Mouse (Mus musculus) ovary, postnatal 14 days (tissue): ENCODE results near the gene Oxsr1.
"Not testable (repeated sequence)": the region's sequence is repeated elsewhere in the genome, so short reads cannot be mapped to it uniquely, and the experiment has no call there.

Source experiments
- DNase-seq: peaks from one replicate; pipeline ENCODE4 v3.0.0; 2022; ENCODE audit warnings: low spot score

The Oxsr1 gene

DNA sequence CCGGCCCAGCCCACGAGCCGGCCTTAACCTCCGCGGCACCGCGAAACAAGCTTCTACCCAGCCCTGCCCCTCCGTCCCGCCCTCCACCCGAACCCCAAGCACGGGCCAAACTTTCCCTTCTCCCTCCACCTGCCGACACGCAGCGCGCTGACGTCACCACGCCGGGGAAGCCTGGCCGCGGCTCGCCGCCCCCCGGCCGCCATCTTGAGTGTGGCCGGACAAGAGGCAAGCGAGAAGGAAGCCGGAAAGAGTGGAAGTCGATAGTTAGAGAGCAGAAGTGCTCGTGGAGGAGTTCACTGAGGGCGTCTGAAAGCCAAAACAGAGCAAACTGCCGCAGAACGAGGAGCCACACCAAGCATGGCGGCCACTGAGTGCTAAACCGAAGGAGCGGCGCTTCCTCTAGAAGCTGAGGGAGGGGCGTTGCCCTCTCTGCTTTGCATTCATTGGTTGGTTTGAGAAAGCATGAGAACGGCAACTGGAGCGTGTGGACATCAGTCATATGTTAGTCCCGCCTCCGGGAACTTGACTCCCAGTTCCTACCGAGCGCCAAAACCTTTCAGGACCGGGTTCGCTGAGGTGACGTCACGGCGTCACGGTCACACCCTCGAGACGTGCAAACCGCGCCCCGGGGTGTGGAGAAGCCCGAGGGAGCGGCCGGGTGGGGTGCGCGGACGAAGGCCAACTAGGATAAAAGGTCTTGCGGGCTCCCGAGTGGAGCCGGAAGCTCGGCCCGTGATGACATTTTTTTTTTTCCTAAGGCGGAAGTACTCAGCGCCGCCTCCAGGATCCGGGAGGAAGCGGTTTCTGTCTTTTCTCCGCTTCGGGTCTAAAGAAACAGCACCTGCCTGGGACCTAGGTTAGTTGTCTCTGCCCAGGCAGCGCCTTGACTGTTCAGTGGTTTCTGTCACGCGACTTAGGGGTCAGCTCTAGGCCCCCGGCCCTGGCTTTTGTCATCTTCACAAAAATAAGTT lies at the start of gene Oxsr1:
TSS of gene Oxsr1 (minus strand) at position 139 of the 971 bp plus-strand sequence.
- peak; percentile 96 for DNase-seq

DNA sequence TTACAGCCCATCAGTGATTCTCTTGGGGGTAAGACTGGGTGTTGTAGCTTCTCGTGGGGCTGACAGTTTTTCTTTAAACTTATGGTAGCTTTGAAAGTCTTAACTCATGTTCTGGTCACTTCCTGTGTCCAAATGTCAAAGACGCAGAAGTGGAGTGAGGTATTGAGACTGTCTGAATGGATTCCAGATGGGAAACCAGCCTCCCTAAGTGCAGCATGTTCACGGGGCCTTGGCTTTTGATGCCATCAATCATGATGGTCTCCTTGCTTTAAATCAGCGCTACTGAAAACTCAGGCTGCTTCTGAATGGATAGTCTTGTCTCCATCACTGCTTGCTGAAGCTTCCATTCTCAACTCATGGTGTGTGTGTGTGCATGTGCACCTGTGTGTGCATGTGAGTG lies 49.0 kb upstream of the Oxsr1 start:
- no peak for DNase-seq

DNA sequence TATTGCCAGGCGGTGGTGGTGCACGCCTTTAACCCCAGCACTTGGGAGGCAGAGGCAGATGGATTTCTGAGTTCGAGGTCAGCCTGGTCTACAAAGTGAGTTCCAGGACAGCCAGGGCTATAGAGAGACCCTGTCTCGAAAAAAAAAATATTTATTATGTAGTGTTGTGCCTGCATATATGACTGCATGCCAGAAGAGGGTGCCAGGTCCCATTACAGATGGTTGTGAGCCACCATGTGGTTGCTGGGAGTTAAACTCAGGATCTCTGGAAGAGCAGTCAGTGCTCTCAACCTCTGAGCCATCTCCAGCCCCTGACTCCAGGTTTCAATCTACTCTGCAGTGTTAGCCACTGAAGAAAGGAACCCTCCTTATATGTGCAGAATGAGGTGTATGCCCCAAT lies 48.5 kb upstream of the Oxsr1 start:
- not testable (repeated sequence) for DNase-seq

DNA sequence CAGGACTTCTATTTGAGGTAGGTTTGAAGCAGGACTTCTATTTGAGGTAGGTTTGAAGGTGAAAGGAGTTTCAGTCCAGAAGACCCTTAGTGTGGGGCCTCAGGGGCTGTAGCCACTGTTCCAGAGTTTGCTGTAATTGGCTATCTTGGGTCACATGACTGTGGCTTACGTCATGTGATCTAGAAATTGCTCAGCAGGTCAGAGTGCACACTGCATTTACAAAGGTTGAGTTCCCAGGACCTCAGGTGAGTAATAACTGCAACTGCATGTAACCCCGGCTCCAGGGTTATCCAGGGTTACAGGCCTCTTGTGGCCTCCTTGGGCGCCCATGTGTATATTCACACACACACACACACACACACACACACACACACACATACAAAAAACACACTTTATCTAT lies 46.1 kb upstream of the Oxsr1 start:
- DNase-seq = no peak

DNA sequence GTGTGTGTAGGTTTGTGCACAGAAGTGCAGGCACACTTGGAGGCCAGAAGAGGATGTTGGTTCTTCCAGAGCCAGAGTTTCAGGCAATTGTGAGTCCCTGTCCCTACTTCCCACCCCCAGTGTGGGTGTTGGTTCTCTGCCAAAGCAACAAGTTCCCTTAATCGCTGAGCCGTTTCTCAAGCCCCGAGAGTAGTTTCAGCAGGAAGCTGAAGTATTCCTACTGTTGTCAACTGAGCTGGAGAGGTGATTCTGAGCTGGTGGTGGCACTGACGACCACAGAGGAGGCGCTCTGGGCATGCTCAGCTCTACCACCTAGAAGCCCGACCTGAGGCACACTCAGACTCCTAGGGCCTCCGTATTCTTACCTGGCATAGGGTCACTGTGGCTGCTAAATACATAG lies 43.1 kb upstream of the Oxsr1 start, which contains the start of gene Slc22a14:
TSS of gene Slc22a14 (minus strand) at position 270 of the 400 bp plus-strand sequence.
- no peak for DNase-seq

DNA sequence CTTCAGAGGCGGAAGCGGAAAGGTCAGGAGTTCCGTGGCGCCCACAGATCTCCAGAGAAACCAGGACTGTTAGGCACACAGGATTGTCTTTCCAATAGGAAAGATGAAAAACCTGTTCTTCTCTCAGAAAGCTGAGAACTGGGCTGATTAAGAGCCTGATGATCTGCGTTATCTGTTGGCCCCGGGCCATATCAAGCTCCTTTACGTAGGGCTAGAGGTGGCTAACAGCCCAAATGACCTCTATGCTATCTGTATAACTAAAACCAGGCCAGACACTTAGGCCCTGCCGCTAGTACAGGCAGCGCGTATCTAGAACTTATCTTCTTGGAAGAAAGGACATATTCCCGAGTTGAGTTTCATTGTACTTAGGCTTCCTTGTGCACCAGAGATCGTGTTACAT lies 41.0 kb upstream of the Oxsr1 start:
- no peak for DNase-seq

DNA sequence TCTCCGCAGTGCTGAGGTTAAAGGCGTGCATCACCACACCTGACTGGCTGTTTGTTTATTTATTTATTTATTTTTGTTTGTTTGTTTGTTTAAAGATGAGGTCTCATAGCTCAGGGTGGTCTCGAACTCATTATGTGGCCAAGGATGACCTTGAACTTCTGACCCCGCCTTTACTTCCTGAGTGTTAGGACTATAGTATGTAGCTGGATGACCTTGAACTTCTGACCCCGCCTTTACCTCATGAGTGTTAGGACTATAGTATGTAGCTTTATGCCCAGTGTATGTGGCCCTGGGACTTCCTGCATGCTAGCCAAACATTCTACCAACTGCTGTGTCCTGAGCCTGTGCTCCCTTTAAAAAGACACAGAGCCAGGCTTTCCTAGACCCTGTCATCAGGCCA lies 39.2 kb upstream of the Oxsr1 start:
- no peak for DNase-seq

DNA sequence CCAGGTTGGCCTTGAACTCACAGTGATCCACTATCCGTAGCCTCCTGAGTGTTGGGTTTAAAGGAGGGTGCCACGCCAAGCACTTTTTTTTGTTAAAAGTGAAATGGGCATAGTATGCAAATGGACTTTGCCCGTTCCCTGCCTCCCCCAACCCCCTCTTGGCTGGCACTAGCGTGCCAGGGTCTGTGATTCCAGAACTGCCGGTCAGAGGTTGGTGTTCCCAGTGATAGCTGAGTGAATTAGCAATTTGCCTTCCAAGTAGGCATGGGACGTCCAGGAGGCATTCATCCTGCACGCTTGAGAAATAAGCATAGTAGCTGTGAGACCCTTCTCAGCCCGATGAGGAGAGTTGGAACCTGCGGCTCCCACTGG lies 35.8 kb upstream of the Oxsr1 start:
- DNase-seq = no peak

DNA sequence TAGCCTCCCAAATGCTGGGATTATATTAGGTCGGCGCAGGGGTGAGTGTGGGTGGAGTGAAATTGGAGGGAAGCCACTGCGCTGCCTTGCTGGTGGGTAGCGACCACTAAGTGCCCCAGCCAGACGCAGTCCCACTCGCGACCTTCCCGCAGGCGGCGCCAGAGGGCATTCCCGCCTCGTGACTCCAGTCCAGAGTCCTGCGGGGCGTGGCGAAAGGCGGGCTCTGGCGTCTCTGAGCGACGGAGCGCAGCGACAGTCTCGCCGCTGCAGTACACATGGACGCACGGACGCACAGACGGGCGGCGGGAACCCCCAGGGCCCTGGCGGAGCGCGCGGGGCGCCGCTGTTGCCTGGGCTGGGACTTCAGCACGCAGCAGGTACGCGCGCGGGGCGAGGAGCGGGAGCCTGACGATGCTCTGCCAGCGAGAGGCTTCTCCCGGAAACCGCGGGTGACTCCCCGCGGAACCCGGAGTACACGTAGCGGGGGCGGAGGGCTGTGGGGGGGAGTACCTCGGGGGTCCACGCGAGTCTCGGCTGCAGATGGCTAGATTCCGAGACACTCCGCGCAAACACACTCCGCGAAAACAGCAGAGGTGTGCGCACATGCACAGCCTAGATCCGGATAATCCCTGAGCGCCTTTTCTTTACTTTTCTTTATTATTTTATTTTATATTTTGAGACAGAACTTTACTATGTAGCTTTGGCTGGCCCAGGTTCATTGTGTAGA lies 35.3 kb upstream of the Oxsr1 start, which contains the start of gene Xylb:
TSS of gene Xylb (plus strand) at position 51 of the 727 bp plus-strand sequence.
- peak; percentile 85 for DNase-seq

DNA sequence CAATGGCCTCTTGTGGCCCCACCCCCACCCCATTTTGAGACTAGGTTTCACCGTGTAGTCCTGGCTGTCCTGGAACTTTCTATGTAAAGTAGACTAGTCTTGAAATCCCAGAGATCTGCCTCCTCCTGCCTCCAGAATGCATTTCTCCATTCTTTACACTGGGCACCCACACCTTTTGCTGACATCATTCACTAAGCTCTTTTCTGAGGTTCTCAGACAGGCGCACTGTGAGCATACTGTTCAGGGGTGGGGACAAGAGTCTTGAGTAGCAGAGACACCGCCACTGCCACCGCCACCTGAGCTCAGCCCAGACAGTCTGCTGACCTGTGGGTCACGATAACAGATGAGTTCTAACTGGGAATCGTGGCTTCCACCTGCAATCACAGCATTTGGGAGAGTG lies 33.7 kb upstream of the Oxsr1 start:
- no peak for DNase-seq

DNA sequence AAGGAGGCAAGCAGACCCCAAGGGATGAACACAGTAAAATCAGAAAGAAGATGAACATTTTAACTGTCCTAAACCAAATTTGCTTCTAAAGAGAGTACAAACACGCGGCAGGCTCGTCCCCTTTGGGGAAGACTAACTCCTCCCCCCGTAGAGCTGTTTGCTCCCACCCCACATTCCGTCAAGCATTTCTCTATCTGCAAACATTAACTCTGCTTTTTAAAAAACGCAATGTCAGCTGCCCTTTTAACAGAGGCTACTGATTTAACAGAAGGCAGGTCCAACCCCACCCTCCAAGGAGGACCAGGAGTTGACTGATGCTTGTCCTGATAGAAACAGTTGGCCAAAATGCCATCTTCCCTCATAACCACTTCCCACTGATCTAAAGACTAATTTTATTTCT lies 31.7 kb upstream of the Oxsr1 start:
- no peak for DNase-seq

DNA sequence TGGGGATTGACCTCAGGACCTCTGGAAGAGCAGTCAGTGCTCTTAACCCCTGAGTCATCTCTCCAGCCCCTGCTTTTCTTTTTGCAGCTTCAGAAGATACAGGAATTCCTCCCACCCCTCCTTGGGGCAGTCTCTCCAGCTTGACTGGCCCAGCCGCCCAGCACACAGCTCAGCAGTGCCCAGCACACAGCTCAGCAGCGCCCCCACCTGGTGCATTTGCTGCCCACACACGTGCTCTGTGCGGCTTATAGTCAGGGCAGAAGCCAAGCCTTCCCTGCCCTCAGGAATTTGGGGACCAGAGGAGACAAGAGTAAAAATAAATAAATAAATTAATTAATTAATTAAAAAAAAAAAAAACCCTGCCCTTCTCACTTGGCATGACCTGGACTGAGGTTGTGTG lies 29.8 kb upstream of the Oxsr1 start:
- peak; percentile 76 for DNase-seq

DNA sequence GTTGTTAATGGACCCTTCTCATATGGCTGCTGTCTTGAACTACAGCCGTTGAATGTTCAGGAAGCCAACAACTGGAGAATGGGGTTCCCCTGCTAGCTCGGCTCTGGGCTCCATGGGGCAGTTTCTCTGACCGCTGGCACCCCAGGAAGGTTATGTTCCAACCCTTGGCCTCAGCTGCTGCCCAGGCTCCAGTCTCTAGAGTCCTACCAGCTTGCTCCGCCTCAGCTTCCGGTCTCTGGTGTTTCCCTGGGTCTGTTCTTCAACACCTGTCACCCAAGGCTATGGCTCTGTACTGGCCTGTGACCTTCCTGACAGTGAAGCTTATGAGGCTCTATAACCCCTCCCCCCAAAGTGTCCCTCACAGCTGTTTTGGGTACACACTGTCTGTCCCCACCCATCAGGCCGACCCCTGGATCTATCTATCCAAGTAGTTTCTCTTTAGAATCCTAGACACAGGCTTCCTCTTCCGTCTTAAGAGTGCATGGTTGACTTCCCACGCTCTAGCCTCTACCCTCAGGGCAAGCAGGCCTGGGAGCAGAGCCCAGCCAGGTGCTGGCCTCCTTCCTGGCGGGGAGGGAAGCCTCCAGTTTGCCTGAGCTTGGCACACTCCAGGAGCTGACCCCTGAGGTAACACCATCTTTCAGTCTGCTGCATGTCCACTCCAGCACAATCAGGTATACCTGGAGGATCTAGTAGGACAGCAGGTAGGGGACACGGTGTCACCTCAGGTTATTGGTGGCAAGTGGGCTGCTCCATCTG lies 28.9 kb upstream of the Oxsr1 start:
- DNase-seq = no peak

DNA sequence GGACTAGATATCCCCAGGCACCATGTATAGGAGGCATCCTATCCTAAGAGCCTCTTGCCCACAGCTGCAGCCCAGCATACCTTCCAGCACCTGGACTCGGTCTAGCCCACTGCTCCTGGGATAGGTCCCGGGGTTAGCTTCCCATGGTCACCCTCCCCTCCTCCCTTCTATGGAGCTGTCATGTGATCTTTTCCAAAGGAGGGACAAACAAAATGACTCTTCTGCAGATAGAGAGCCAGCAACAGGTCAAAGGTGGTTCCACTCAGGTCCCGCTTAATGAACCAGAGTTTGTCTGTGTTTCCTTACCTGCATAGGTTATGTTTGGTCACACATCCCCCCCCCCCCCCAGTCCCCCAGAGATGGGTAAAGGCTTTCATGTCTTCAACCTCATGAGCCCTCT lies 28.3 kb upstream of the Oxsr1 start:
- no peak for DNase-seq

DNA sequence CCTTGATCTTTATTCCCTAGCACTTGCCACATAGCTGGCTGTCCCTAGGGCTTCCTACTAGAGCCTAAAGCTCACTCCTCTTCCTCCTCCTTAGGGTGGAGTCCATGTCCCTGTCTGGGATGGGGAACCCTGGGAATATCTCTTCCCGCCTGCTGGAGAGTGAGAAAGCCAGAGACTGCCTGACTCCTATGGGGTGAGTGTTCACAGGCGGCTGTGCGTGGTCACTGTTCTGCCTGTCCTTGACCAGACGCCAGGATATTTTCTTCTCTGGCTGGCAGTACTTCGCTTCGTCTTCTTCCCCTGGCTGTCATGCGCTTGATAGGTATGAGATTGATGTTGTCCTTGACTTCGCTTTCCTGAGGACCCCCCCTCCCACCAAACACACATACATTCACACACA lies 24.1 kb upstream of the Oxsr1 start:
- DNase-seq = no peak

DNA sequence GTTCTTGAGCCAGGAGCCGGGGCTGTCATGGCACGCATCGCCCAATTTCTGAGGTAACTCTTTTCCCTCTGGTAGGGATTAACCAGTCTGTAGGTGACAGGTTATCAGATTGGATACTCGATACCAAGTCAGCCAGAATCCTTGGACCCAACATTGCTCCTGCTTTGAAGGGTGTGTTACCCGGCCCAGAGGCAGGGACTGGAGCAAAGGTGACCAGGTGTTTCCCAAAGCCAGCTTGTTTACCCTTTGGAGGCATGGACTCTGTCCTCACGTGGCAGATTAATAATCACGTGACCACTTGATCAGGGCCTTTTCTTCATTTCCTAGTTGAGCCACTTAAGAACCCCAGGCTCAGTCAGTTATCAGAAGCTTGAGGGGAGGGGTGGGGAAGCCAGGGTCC lies 20.5 kb upstream of the Oxsr1 start:
- DNase-seq = no peak

DNA sequence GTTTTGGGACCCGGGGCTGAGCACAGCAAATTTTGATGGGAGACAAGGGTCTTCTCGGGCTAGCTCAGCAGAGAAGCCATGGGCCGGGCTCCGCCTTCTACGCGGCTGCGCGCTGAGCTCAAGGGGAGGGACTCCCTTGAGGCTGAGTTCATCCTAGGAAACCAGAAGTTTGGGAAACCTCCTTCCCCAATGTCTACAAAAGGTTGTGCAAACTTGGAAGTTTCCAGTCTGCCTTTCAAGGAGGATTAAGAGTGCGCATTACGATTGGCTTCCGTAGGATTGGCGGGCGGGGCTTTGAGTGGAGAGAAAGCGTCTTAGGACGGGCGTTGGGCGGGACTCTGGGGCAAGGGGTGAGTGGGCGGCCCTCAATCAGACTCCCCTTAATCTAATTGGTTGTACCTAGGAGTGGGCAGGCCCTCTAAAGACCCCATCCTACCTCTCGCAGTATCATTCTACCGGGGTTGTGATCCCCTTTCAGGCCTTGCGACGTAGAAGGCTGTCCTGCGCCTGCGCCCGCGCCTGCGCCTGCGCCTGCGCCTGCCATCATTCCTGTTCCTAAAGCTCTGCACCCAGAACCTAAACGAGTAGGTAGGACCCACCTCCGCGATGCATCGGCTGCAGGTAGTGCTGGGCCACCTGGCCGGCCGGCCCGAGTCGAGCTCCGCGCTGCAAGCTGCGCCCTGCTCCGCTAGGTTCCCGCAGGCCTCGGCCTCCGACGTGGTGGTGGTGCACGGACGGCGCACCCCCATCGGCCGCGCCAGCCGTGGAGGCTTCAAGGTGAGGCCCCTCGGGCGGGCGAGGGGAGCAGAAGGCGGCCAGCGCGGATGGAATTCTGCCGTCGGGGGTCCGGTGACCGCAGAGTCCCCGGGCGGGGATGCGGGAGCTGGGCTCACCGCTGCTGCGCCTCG lies 18.9 kb upstream of the Oxsr1 start, which contains the start of gene Myd88:
TSS of gene Myd88 (minus strand) at position 503 of the 908 bp plus-strand sequence.
- DNase-seq = peak; percentile 85

DNA sequence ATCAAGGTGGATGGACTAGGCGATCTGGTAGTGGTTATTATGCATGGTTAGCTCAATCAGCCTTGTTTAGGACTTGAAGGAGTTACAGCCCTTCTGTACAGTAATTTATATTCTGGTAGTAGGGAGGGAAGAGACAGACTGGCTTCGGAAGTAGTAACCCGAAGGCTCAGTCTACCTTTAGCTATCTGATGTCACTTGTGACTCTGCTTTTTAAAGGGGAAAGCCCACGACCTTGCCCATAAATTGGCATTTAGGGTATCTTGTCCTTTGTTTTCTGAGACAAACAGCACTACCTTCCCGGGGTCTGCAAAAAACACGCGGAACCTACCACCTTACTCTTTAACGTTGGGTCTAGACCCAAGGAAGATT lies 18.0 kb upstream of the Oxsr1 start:
- DNase-seq = no peak

DNA sequence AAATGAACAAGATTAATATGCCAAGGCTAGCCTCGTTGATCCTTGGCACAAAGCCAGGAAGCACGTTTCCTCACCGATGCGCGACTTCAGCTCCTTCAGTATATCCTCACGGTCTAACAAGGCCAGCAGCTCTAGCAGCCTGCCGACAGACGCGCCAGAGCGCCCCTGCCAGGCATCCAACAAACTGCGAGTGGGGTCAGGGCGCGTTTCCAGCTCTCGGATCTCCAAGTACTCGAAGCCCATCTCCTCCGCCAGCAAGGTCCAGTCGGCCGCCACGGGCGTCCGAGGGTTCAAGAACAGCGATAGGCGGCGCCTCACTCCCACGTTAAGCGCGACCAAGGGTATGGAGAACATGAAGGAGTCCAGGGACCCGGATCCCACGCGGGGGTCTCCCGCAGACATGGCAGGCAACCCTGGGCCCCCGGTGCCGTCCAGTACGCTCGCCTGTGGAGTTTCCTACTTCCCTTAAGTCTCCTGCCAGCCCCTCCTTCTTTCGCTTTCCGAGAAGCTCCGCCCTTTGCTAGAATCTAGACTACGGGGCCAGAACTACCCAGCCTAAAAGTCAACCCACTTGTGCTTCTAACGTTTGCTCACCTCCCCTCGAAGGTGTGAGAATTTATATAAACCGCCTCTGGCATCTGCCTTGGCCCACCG lies 17.5 kb upstream of the Oxsr1 start, which contains the start of gene Acaa1a:
TSS of gene Acaa1a (plus strand) at position 119 of the 654 bp plus-strand sequence.
- peak; percentile 69 for DNase-seq

DNA sequence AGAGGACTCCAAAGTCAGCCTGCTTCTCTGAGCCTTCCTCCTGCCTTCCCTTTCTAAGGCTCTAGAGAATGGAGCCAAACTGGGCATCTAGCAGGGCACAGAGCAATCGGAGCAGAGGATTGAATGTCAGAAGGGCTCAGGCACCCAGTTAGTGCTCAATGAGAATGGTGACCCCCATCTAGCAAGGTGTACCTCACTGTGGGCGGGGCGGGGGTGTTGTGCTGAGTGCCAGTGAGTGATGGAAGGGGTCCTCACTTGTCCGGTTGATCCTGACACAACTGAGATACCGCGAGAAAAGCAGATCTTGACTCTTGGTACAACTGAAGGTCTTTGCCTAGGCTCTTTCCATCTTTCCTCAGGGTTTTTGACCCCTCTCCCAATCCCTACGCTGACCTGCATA lies 16.9 kb upstream of the Oxsr1 start:
- no peak for DNase-seq

DNA sequence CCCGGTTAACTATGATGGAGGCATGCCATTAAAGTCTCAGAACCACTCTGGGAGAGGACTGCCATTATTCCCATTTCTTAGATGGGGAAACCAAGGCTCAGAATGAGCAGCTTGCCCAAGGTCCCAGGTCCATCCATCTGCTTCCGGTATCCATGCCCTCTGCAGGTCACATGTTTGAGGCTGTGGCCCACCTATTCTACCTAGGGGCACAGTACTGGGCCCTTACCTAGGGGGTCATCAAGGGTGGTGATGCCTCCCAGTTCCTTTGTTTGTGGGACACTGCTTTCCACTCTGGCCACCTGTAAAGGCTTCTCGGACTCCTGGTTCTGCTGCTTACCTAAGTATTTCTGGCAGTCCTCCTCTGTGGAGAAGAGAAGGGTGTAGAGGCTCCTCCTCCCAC lies 16.1 kb upstream of the Oxsr1 start:
- DNase-seq = no peak
